Mouse (Mus musculus) adrenal gland, postnatal 4 days (tissue): Measurements from ENCODE around the gene Tmem56. TPM values are rescaled to one million over a fixed set of nuclear protein-coding genes. Genes with fewer than 3 reads are reported as not detected.

ENCODE experiments used
- DNase-seq, 2 experiments: peaks; one replicate each; pipeline ENCODE4 v3.0.0; 2021 to 2022; ENCODE audit warnings: low spot score in 2 of 2, mixed read lengths in 2 of 2
- total RNA-seq, 2 experiments: library from RNA; stranded (reverse); gene quantifications; 2 replicates each; pipeline ENCODE4 v1.2.3; 2021

The Tmem56 gene
- total RNA-seq, 2 experiments from 2014 or later, result 19.4 to 22.0 TPM

GRCm38 (mm10) chr3:121242111-121242936 is 40.6 kb downstream of the Tmem56 start:
- no peak for DNase-seq

- no peak for DNase-seq
Observed at GRCm38 (mm10) chr3:121240362-121241040, 42.4 kb downstream of the Tmem56 start.

- DNase-seq, result no peak
Observed at GRCm38 (mm10) chr3:121239096-121239495, 43.8 kb downstream of the Tmem56 start.

GRCm38 (mm10) chr3:121224763-121225162 is 58.1 kb downstream of the Tmem56 start:
- no peak for DNase-seq

GRCm38 (mm10) chr3:121224185-121224584 is 58.7 kb downstream of the Tmem56 start:
- DNase-seq, result no peak

GRCm38 (mm10) chr3:121221987-121222386 is 60.9 kb downstream of the Tmem56 start:
- DNase-seq, result no peak

- DNase-seq, result no peak
Observed at GRCm38 (mm10) chr3:121217011-121217410, 65.9 kb downstream of the Tmem56 start.

- no peak for DNase-seq
Observed at GRCm38 (mm10) chr3:121213501-121213900, 69.4 kb downstream of the Tmem56 start.

GRCm38 (mm10) chr3:121212156-121212555 is 70.7 kb downstream of the Tmem56 start:
- no peak for DNase-seq

GRCm38 (mm10) chr3:121208994-121209393 is 73.9 kb downstream of the Tmem56 start:
- no peak for DNase-seq

GRCm38 (mm10) chr3:121206202-121206882 is 76.6 kb downstream of the Tmem56 start:
- DNase-seq, result no peak

- DNase-seq, result no peak
Observed at GRCm38 (mm10) chr3:121202638-121203037, 80.3 kb downstream of the Tmem56 start.

GRCm38 (mm10) chr3:121201012-121201747 is 81.7 kb downstream of the Tmem56 start:
- DNase-seq, result no peak

- DNase-seq, result no peak
Observed at GRCm38 (mm10) chr3:121189199-121189598, 93.7 kb downstream of the Tmem56 start.

- no peak for DNase-seq
Observed at GRCm38 (mm10) chr3:121187510-121187909, 95.4 kb downstream of the Tmem56 start.

GRCm38 (mm10) chr3:121186925-121187324 is 96.0 kb downstream of the Tmem56 start:
- DNase-seq, result no peak

- no peak for DNase-seq
Observed at GRCm38 (mm10) chr3:121185197-121185596, 97.7 kb downstream of the Tmem56 start.

GRCm38 (mm10) chr3:121176011-121176410 is 106.9 kb downstream of the Tmem56 start:
- DNase-seq, result no peak

- no peak for DNase-seq
Observed at GRCm38 (mm10) chr3:121174248-121174945, 108.5 kb downstream of the Tmem56 start.

- no peak for DNase-seq
Observed at GRCm38 (mm10) chr3:121172718-121173117, 110.2 kb downstream of the Tmem56 start.

- no peak for DNase-seq
Observed at GRCm38 (mm10) chr3:121171872-121172265, 111.0 kb downstream of the Tmem56 start.
